Mouse (Mus musculus) spleen, adult 2 months (tissue): ENCODE results near the gene Map4k2.

Source experiments
- CTCF ChIP-seq: fragments of 200-500 bp; IDR thresholded peaks from 2 replicates; pipeline ENCODE4 v1.5.1; 2011; ENCODE audit warnings: mild to moderate bottlenecking, inconsistent platforms; ENCODE audit not compliant: insufficient read depth, insufficient read length, insufficient replicate concordance; ENCODE audit errors: extremely low read depth
- POLR2A ChIP-seq: fragments of 200-500 bp; IDR thresholded peaks from 2 replicates; pipeline ENCODE4 v1.6.1; 2011; ENCODE audit warnings: low read depth, low read length, inconsistent platforms

DNA sequence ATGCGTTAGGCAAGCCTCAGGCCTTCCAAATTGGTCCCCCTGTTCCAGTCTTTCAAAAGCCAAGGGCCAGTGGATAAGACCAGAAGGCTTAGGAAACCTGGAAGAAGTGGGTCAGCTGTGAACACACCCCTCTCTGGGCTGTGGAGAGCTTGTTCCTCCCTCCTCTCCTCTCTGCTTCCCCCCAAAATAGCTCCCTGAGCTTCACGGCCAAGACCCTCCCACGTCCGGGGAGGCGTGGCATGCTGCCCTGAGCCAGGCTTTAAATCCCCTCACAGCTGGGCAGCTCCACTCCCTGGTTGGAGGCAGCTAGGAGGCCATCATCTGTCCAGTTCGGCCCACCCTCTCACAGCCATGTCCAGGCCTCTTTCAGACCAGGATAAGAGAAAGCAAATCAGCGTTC, 43.2 kb downstream of the Map4k2 start, which contains the start of gene Pygm:
- TF ChIP-seq POLR2A = no peak
- TF ChIP-seq CTCF = no peak
